Mouse (Mus musculus): Measurements from ENCODE around the gene Lgr4. TPM values are rescaled to one million over a fixed set of nuclear protein-coding genes. Genes with fewer than 3 reads are reported as not detected.
A peak's percentile ranks its signal among the peaks of the same experiment; 100 is the strongest.

Gene Lgr4
- total RNA-seq, 4 experiments from 2014 or later = 21.8 to 23.5 (median 22.8) TPM

DNA sequence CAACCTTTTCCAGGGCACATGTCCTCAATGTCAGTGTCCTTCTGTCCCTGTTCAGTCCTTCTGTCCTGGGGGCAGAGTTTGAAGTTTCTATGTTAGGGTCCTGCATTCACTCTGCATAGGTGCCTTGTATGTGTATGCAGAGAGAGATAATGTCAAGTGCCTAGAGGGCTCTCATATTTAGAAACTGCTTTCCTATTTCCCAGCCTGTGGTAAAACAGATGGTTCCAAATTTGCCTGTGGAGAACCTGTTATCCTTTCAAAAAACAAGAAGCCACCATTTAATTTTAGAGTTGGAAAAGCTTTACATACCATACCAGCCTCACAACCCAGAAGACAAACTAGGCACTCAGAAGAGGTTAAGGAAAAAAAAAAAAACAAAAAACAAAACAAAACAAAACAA is 32.1 kb downstream of the Lgr4 start:
- DNase-seq (ENCODE audit: low spot score) = no peak

DNA sequence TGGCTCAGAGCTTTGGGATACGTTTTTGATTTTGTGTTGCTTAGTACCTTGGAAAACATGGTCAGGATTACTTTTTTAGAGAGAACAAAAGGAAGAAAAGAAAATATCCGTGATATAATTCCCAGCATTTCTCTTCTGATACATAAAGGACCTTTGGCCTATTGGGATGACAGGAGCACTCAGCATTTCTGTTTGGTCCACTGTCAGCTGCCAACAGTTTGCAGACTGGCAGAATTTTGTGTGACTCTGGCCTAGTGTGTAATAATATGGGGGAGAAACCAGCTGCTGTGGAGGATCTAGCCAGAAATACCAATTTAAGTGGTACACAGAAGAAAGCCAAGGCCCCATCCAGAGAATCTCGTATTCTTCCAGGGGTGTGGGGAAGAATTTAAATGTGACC is 32.9 kb downstream of the Lgr4 start:
- no peak for DNase-seq (ENCODE audit: low spot score)

DNA sequence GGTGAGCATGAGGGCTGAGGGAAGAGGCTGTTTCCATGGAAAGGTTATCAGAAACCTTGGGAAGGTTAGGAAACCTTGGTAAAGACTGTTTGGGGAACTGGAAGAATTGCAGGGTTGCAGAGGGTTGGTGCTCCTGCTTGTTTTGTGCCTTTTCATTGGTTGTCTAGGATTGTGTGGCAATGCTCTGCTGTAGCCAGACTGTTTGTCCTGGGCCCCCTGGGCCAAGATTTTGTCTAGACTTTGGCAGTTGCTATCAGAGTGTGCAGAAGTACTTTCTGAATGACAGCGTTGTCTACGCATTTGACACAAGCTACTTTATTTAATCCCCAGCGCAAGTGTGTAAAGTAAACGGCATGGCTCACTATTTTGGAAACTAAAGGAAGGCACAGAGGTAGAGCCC is 33.6 kb downstream of the Lgr4 start:
- no peak for DNase-seq (ENCODE audit: low spot score)

DNA sequence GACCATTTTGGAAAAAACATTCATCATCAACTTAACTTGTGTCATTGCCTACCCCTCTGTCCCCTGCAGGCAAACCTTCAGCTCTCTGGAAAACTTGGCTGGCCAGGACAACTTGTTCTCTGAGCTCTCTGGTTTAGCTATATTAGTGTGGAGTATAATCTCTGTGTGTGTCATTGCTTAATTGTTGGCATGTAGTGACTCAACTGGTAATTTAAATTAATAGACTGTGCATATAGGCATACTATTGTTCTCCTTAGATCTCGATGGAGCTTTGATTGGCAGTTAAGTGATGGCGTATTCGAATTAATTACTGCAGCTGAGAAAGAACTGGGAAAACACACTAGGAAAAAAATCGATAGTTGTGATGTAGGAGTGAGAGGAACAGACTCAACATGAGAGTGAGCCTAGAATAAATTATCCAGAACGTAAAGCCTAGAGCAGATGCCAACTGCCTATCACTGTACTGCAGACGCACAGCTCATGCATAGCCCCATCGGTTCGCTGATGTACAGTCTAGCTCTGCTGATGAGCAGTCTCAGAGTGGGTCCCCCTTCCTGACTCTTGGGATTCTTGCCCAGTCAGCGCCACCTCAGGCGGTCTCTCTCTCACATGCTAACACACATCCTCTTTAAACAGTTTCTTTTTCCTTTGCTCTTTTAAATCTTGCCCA is 35.7 kb downstream of the Lgr4 start:
- DNase-seq (ENCODE audit: low spot score) = no peak

DNA sequence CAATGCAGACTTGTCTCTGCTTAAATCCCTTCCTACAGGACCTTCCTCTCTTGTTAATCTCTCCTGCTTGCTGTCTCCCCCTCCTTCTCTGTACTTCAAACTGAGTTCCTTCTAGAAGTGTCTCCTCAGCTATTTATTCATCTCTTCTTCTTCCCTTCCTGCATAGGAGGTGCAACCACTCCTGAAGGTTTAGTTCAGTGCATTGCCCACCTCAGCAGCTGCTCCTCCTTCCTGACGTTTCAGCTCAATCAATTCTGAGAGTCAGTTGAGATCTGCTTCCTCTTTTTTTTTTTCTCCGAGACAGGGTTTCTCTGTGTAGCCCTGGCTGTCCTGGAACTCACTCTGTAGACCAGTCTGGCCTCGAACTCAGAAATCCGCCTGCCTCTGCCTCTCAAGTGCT is 36.4 kb downstream of the Lgr4 start:
- no peak for DNase-seq (ENCODE audit: low spot score)

DNA sequence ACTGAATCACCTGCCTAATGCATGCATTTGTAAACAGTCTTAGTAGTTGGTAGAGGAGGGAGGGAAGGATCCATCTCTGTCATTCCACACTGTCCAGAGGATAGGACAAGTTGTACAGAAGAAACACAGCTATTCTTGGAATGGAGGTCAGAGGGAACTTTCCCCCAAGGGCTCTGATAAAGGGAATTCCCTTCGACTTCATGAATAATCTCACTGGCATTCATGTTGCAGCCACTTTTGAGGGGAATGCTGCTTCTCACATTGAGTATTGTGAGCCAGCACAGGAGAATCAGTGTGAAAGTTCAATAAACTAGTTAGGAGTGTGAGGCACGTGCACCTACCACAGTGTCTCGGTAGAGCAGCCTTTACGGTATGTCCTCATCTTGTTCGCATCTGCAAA is 37.6 kb downstream of the Lgr4 start:
- DNase-seq (ENCODE audit: low spot score) = no peak

DNA sequence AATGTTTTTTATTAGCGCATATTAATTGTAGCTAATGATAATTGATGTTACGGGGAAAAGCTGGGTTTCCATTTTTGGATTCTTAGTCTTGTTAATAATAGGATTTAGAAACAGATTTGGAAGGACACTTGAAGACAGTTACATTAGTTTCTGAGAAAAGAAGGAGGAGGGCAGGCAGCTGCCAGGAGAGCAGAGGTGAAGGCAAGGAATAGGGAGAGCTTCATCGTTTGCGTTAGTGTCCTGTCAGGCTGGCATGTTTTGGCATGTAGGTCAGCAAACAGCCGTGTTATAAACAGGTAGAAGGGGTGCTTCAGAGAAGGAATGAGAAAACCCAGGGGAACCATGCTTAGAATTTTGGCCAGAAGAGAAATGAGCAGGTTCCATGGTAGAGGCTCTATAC is 38.5 kb downstream of the Lgr4 start:
- no peak for DNase-seq (ENCODE audit: low spot score)

DNA sequence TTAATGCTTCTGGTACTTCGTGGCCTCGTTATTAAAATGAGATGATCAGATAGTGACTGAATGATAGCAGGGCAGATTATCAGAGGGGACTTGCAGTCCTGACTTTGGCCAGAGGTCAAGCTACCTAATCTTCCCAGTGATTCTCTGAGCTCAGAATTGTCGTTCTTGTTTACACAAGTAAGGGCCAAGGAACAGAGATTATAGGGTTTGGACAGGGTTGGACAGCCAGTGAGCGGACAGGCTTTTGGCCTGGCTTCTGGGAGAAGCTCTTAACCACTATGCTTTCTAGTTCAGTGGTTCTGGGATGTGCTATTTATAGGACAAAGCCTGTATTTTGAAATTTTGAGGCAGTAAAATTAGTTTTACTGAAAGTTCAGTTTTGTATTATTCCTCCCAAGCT is 39.3 kb downstream of the Lgr4 start:
- no peak for DNase-seq (ENCODE audit: low spot score)

DNA sequence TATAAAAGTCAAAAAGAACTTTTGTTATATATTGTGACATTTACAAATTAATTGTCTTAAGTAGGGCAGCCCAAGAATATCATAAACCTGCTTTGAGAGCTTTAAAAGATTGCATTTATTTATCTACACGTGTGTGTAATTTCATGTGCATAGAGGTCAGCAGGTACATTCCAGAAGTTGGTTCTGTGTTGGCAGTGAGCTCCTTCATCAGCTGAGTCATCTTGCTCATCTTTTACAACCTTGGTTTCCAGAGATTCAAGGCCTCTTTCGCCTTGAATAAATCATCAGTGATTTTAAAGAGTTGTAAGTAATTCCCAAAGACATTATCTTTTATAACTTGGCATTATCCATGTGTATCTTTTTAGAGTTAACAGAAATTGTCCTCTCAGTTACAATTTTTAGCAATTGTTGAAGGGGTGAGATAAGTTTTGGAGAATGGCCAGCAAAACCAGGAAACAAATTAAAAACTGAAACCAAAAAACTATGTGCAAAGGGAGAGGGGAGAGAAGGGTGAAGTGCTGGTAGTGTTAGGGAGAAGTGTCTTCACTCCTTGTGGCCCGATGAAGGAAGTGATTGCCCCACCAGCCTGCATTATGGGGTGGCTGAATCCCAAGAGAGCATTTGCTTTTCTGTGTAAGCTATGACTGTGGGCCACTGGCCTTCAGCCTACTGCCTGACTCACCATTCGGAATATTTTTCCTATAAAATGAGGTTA is 41.4 kb downstream of the Lgr4 start:
- DNase-seq (ENCODE audit: low spot score) = peak; percentile 23

DNA sequence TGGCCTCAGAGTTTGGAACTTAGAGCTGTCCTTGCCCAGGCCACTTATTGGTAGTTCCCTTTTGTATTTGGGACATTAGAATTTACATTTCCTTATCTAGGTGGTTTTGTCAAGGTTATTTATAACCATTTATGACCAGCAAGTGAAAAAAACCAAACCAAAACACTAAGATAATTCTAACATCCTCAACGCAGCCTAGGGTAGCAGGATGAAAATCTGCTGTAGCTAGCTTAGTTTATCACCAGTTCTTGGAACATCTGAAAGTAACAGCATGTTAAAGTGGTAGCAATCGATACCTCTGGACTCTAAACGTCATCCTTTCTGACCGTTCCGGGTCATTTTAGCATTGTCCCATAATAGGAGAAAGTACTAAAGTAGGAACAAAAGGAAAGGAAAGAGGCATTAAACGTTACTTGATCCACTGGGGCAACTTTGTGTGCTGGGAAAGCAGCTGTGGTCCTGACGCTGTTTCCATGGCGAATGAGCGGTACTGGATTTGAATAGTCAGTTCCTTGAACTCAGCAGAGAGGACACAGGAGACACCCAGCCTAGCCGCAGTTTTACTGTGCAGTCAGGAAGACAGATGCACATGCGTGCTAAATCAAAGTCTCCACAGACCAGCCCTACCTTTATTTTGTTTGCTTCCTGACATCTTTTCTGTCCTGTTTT is 42.1 kb downstream of the Lgr4 start:
- peak; percentile 19 for DNase-seq (ENCODE audit: low spot score)

DNA sequence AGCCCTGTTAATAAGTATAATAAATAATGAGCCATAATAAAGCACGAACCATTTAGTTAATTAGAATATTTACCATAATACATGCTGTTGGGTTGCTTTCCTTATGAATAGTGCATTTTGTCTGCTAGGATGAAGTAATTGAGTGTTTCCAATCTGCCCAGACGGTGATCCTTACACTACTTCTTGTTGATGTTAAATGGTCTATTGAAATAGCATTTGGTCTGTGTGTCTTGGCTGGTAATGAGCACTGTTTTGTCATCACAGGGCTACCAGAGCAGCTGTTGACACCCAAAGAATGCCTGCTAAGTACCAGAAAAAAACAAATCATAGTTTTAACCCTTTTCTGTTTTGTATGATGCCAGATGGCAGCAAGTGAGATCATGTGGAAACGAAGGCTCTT is 42.8 kb downstream of the Lgr4 start:
- no peak for DNase-seq (ENCODE audit: low spot score)

DNA sequence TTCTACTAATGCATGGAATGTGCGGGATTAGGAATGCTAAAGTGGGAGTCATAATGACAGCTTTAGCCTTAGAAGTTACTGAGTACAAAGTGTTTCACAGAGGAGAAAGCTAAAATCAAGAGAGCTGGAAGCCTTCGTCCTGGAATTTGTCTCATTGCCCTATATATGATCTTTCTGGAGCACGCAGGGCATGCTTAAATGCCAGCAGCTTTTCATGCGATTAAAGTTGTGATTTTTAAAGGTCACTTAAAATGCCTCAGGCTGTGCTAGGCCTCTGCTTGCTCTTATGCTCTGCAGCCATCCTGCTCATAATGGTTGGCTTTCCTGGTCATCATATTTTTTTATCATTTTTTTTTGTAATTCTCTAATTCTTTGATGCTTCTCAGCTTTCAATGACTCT is 43.7 kb downstream of the Lgr4 start:
- DNase-seq (ENCODE audit: low spot score) = no peak

DNA sequence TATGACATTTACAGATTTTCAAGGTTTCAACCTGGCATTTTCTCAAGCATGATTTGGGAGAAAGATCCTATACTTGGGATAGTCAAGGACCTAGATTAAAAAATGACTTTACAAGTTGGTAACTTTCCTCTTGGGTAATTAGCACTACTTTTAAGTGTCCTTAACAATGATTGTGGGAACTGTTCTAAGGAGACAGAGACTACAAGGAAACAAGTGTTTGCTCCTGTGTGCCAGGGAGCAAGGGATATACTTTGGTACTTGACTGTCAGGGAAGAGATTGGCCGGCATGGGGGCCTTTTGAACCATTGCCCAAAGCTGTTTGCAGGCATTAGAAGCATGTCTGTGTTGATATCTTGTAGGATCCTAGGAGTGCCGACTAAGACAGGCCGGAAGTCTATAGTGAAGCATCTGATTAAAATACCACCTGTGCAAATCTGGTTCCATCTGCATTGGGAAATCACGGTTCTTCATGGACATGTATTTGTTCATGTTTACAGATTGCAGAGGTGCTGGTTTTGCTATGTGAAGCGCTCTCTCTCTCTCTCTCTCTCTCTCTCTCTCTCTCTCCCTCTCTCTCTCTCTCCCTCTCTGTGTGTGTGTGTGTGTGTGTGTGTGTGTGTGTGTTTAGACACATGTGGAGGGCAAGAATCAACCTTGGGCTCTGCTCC is 46.3 kb downstream of the Lgr4 start:
- DNase-seq (ENCODE audit: low spot score) = no peak

DNA sequence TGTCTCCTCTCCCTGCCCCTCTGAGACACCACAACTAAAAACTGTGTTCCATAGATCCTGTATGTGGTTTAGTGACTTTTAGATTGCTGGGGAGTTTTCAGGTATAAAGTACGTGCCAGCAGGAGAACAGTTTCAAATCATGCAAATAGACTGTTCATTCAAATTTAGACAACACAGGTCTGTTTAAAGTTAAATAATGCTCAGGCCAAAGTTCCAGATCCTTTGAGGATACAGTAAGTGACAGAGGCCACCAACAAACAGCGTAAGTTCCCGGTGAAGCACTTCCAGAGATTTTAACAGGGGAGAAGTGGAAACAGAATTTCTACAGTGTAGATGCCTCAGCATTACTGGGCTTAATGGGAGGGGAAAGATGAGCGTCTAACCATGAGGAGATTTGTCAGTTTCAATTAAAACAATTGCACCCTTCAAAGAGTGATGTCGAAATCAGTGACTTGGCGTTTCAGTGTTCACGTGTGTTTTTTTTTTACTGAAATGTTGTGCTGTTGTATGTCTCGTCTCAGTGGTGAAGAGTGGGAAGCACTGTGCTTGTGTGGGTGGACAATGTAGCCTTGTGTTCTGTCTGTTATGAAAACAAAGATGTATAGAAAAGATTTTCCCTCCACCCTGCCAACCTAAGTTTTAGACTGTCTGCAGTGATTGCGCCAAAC is 48.4 kb downstream of the Lgr4 start:
- no peak for DNase-seq (ENCODE audit: low spot score)

DNA sequence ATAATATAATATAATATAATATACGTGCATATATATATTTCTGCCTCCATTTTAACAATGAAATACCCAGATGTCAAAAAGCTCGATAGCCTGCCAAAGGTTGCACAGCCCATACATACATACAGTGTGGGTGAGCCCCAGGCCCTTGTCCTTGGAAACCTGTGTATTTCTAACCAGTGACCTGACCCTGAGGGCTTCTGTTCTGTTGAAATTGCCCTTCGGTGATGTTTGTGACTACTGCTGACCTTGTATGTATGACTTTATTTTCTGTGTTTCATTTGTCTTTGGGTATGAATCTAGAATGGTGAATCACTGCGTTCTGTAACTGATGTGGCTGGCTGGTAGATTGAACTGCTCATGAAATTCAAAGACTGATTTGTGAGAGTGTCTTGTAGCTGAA is 49.4 kb downstream of the Lgr4 start:
- no peak for DNase-seq (ENCODE audit: low spot score)

DNA sequence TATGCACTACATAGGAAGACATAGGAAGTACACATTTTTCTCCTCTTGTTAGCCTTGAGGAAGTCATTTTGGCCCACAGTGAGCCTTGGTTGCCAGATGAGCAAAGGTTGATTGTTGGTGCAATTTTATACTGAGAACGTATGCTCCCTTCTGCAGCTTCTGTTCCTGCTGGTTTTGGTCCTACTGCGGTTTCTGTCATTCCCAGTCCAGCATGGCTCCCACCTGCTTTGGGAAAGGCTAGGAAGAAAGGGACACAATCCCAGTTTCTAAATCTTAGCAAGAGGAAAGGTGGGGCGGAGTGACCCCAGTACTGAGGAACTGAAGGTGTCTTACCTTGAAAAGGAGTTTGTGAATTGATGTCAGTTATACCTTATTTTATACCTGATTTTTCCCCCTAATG is 51.9 kb downstream of the Lgr4 start:
- no peak for DNase-seq (ENCODE audit: low spot score)

DNA sequence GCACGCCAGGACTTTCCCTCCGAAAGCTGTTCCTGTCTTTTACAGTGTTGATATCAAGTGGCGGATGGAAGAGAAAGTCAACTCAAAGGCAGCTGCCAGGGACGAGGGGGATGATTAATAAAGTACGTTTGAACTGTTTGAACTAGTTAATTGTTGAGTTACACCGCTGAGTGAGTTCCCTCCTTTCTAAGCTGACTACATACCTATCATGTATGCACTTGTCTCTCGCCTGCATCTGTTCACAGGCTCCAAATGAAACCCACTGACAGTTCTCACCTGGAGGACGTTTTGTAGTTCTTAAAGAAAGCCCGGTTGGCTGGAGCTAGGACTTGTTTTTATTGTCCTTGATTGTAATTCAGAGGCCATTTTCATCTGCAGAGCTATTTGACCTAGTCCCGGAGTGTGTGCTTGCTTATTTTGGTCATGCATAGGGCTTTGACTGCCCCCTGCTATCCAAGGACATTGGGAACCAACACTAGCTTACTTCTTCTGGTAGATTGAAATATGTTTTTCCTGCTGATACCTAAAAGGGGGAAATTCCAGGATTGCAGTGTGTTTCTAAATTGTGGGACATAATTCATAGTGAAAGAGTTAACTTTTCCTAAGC is 52.6 kb downstream of the Lgr4 start:
- no peak for DNase-seq (ENCODE audit: low spot score)

DNA sequence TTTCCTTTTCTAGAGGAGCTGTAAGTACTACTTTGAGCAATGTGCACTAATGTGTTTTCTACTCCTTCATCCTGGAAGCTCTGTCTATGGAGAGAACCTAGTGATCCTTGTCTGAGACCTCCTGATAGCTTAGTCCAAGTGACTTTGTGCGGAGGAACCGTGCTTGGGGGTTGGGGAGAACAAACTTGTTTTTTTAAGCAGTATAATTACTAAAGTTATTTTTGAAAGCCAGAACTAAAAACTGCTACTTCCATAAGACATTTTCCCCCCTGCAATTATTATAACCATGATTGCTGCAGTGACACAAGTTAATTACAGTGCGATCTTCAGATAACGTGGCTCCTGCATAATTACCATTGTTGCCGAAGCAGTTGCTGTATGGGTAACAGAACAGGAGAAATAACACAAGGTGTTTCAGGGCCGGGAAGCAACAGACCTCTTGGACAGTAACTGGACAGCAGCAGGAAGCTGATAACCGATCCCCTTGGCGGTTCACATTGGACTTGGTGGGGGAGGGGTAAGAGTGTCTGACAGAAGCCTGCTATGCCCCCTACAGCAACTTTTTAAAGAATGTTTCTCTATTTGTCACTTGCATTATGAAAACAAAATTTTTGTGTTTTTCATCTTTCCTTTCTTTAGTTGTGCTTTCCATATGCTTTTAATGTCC is 53.4 kb downstream of the Lgr4 start:
- DNase-seq (ENCODE audit: low spot score) = no peak

DNA sequence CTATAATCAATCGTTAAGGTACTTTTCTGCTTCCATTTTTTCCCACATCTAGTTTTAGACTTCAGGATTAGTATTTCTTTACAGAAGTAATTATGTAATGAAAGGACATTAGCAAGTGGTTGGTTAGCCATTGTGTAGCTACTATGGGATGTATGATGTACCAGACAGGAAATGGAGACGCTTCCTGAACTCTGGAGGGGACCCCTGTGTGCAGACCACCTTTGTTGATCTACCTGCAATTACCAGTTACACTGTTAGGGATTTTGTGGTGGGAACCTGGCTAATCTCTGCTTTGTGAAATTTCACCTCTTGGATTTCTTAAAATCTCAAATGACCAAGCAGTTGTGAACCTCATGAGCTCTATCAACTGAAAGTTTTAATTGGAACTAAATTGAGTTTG is 54.9 kb downstream of the Lgr4 start:
- DNase-seq (ENCODE audit: low spot score) = no peak

DNA sequence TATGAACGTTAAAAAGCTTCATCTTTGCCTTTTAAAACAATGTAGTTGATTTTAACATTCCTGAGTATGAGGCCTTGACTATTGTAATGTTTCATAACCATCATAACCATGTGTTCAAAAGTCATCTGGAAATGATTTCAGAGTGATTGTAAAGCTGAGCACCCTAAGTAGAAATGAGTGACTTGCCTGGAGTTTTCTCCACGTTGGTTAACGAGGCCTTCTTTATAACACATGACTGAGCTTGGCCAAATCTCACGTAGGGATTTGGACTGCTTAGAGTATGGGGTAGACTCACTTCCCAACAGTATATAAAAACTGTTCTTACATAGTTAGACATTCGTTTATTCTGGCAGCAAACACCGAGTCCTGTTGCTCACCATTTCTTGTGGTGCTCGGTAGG is 55.5 kb downstream of the Lgr4 start:
- no peak for DNase-seq (ENCODE audit: low spot score)

DNA sequence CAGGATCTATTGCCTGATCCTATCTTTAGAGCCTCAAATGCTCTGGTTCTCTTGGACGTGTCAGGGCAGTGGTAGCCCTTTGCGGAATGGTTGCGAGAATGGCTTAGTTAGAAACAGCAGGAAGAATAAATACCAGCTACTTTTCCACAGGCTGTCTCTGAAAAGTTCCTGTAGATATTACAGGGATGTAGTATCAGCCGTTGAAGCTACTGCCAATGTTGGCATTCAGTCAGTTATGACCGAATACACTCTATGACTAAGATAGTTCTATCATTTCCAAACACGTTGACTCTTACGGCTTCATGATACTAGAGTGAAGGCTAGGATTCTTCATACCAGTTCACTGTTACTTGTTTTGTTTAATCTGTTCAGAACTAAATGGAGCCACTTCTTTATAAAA is 57.4 kb downstream of the Lgr4 start:
- peak; percentile 34 for DNase-seq (ENCODE audit: low spot score)

All from heart, adult 8-10 months (tissue).